Mouse (Mus musculus) kidney, embryonic 14.5 days (tissue): ENCODE measurements at regions not wholly inside any gene's neighbourhood (a gene's known extent, or its start where the extent isn't known, plus 50 kb on each side); places are given as distances from the start of the nearest gene placed in this dataset.

Source experiments
- ATAC-seq: fragments of 200-750 bp; cut with Nextera tagmentation; 2 replicates; pipeline ENCODE4 v1.8.0; 2017; ENCODE audit warnings: moderate number of reproducible peaks, mild to moderate bottlenecking, moderate TSS enrichment, moderate library complexity; ENCODE audit not compliant: low FRiP score, low TSS enrichment
- H3K27ac ChIP-seq: fragments of 300-500 bp; sonication (generic); 2 replicates; pipeline ENCODE4 v1.5.1; 2014; ENCODE audit warnings: low read depth, mild to moderate bottlenecking, low read length, moderate library complexity, mixed read lengths
- H3K27me3 ChIP-seq: fragments of 300-500 bp; sonication (generic); 2 replicates; pipeline ENCODE4 v1.6.1; 2014; ENCODE audit warnings: mild to moderate bottlenecking, low read length; ENCODE audit not compliant: control insufficient read depth, insufficient read depth
- H3K36me3 ChIP-seq: fragments of 300-500 bp; sonication (generic); 2 replicates; pipeline ENCODE4 v1.6.1; 2014; ENCODE audit warnings: low read length, mixed read lengths; ENCODE audit not compliant: control insufficient read depth, insufficient read depth
- H3K4me1 ChIP-seq: fragments of 300-500 bp; sonication (generic); 2 replicates; pipeline ENCODE4 v1.6.1; 2014; ENCODE audit warnings: low read length, mixed read lengths; ENCODE audit not compliant: control insufficient read depth, insufficient read depth
- H3K4me2 ChIP-seq: fragments of 300-500 bp; sonication (generic); replicated peaks from 2 replicates; pipeline ENCODE4 v1.6.1; 2014; ENCODE audit warnings: low read depth, mild to moderate bottlenecking, low read length
- H3K4me3 ChIP-seq: fragments of 300-500 bp; sonication (generic); 2 replicates; pipeline ENCODE4 v1.5.1; 2014; ENCODE audit warnings: mild to moderate bottlenecking, low read length
- H3K9ac ChIP-seq: fragments of 300-500 bp; sonication (generic); 2 replicates; pipeline ENCODE4 v1.6.1; 2014; ENCODE audit warnings: low read depth, mild to moderate bottlenecking, low read length, moderate library complexity
- H3K9me3 ChIP-seq: fragments of 300-500 bp; sonication (generic); 2 replicates; pipeline ENCODE4 v1.6.1; 2016; ENCODE audit warnings: low read length; ENCODE audit not compliant: control insufficient read depth
- WGBS: fragments of 180-500 bp; shearing (Covaris S2); extraction: QIAGEN DNeasy Blood & Tissue Kit; methylation state at CpG from one replicate; pipeline ENCODE4 v1.1.7; 2014; 5-methylcytosine and 5-hydroxymethylcytosine counted together

- H3K9ac ChIP-seq: no peak overlapping the region
- no peak overlapping the region for H3K4me2 ChIP-seq
- H3K9me3 ChIP-seq: no peaks in the 10 kb centered on the region
- H3K4me1 ChIP-seq: no peaks in the 10 kb centered on the region
- WGBS: 74% methylated on average over 7 of the region's 7 CpGs
- H3K27ac ChIP-seq: no peak overlapping the region
- H3K36me3 ChIP-seq: no peaks in the 10 kb centered on the region
- ATAC-seq: no peak
- no peak overlapping the region for H3K4me3 ChIP-seq
- no peaks in the 10 kb centered on the region for H3K27me3 ChIP-seq
Measured at GRCm38 (mm10) chr10:23413794-23414518, 63.4 kb upstream of the Eya4 start.

- Histone ChIP-seq H3K36me3 (no peaks in the 10 kb centered on the region), H3K27me3 (no peaks in the 10 kb centered on the region), H3K4me2 (no peak overlapping the region), H3K9me3 (peaks cover 4% of the 10 kb centered on the region), H3K27ac (no peak overlapping the region), H3K4me3 (no peak overlapping the region), H3K4me1 (no peaks in the 10 kb centered on the region), H3K9ac (no peak overlapping the region)
- 50% methylated on average over 4 of the region's 4 CpGs for WGBS
- peak; percentile 57 for ATAC-seq
Measured at GRCm38 (mm10) chr10:23403351-23403938, 52.9 kb upstream of the Eya4 start.
